Mouse (Mus musculus) embryonic fibroblast, embryonic 13.5 days (primary cell): Measurements from ENCODE around the gene Snapin.

Experiments used
- CTCF ChIP-seq: IDR thresholded peaks from 2 replicates; pipeline ENCODE4 v1.5.1; 2011; ENCODE audit warnings: mild to moderate bottlenecking, control low read depth, low read length, moderate library complexity, borderline replicate concordance; ENCODE audit not compliant: insufficient read depth
- POLR2A ChIP-seq: IDR thresholded peaks from 2 replicates; pipeline ENCODE4 v1.6.1; 2011; ENCODE audit warnings: low read depth, mild to moderate bottlenecking, control low read depth, low read length, moderate library complexity

DNA sequence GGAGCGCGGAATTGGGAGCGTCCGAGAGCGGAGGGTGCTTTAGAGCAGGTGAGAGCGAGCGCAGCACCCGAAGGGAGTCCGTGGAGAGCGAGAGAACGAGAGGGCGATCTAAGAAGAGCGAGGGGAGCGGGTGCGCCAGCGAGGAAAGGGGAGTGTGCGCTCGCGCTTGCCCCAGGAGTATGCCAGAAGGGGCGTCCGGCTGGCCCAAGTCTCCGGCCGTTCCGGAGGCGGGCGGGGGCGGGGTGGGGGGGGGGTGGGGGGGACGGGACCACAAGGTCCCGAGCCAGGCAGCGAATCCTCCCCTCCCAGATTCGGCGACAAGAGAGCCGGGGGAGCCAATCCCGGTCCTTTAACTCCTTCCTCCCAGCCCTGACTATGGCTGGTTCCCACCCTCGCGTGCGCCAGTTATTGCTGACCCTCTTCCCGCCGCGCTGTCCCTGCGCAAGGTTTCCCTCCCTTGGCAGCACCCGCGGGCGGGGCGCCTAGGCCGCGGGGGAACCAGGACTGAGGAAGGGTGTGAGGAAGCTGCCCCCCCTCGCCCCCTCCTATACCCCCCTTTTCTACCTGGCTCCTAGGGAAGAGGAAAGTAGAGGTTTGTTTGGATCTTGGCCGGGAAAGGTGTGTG lies 25.0 kb downstream of the Snapin start, which contains the start of gene Npr1:
- TF ChIP-seq POLR2A (no peak), CTCF (no peak)
